Mouse (Mus musculus) embryonic facial prominence, embryonic 14.5 days (tissue): ENCODE measurements around the gene Rnase2b. TPM values are rescaled to one million over a fixed set of nuclear protein-coding genes. Genes with fewer than 3 reads are reported as not detected.
"Not testable (repeated sequence)": the region's sequence is repeated elsewhere in the genome, so short reads cannot be mapped to it uniquely, and the experiment has no call there.

Experiments
- ATAC-seq: fragments of 200-750 bp; cut with Nextera tagmentation; 2 replicates; pipeline ENCODE4 v1.8.0; 2017; ENCODE audit warnings: low read depth, moderate number of reproducible peaks, moderate TSS enrichment
- DNase-seq: peaks from one replicate; pipeline ENCODE4 v3.0.0-alpha.2; 2015; ENCODE audit warnings: low spot score
- H3K27ac ChIP-seq: fragments of 300-500 bp; sonication (generic); replicated peaks from 2 replicates; pipeline ENCODE4 v1.5.1; 2014; ENCODE audit warnings: low read depth, mild to moderate bottlenecking, low read length, moderate library complexity
- H3K27me3 ChIP-seq: fragments of 300-500 bp; sonication (generic); replicated peaks from 2 replicates; pipeline ENCODE4 v1.6.1; 2014; ENCODE audit warnings: low read length; ENCODE audit not compliant: control insufficient read depth, insufficient read depth
- H3K36me3 ChIP-seq: fragments of 300-500 bp; sonication (generic); 2 replicates; pipeline ENCODE4 v1.6.1; 2014; ENCODE audit warnings: low read length, mixed read lengths; ENCODE audit not compliant: control insufficient read depth, insufficient read depth
- H3K4me1 ChIP-seq: fragments of 300-500 bp; sonication (generic); 2 replicates; pipeline ENCODE4 v1.6.1; 2014; ENCODE audit warnings: antibody characterized with exemption, low read length; ENCODE audit not compliant: control insufficient read depth, insufficient read depth
- H3K4me2 ChIP-seq: fragments of 300-500 bp; sonication (generic); 2 replicates; pipeline ENCODE4 v1.6.1; 2014; ENCODE audit warnings: low read depth, mild to moderate bottlenecking, low read length, moderate library complexity, mixed read lengths
- H3K4me3 ChIP-seq: fragments of 300-500 bp; sonication (generic); 2 replicates; pipeline ENCODE4 v1.5.1; 2014; ENCODE audit warnings: low read depth, mild to moderate bottlenecking, low read length
- H3K9ac ChIP-seq: fragments of 300-500 bp; sonication (generic); 2 replicates; pipeline ENCODE4 v1.6.1; 2014; ENCODE audit warnings: low read depth, mild to moderate bottlenecking, low read length, moderate library complexity, mixed read lengths
- H3K9me3 ChIP-seq: fragments of 300-500 bp; sonication (generic); 2 replicates; pipeline ENCODE4 v1.6.1; 2016; ENCODE audit warnings: low read length; ENCODE audit not compliant: control insufficient read depth
- WGBS: fragments of 180-500 bp; shearing (Covaris S2); extraction: QIAGEN DNeasy Blood & Tissue Kit; methylation state at CpG from one replicate; pipeline ENCODE4 v1.1.7; 2014; 5-methylcytosine and 5-hydroxymethylcytosine counted together
- polyA plus RNA-seq: library from polyadenylated mRNA; unstranded; fragments of >200 nt; fragmentation: Nextera tagmentation; extraction: Ambion mirVana; gene quantifications from 2 replicates; pipeline ENCODE4 v1.2.1, GENCODE M21; 2014

Rnase2b gene
- polyA plus RNA-seq = not detected in 2 replicates

GRCm38 (mm10) chr14:51161976-51162375 lies at the start of gene Rnase2b:
Gene Rnase2b, plus strand, starts transcription at chr14:51162260.
- ATAC-seq, H3K4me1 ChIP-seq, H3K4me3 ChIP-seq, DNase-seq, H3K9me3 ChIP-seq, H3K27ac ChIP-seq, H3K9ac ChIP-seq, H3K4me2 ChIP-seq, H3K36me3 ChIP-seq, H3K27me3 ChIP-seq: not testable (repeated sequence)
- WGBS = 96% methylated on average over 3 of the region's 3 CpGs

- Histone ChIP-seq H3K36me3 (no peaks in the 10 kb centered on the region), H3K4me3 (no peak overlapping the region), H3K27me3 (no peaks in the 10 kb centered on the region), H3K9me3 (no peaks in the 10 kb centered on the region), H3K9ac (no peak overlapping the region), H3K27ac (no peak overlapping the region), H3K4me2 (no peak overlapping the region), H3K4me1 (no peaks in the 10 kb centered on the region)
- 34% methylated on average over 9 of the region's 9 CpGs for WGBS
- DNase-seq = no peak
- ATAC-seq = no peak
These were observed 48.6 kb upstream of the Rnase2b start for GRCm38 (mm10) chr14:51113476-51113875.

GRCm38 (mm10) chr14:51113916-51114560 lies 48.0 kb upstream of the Rnase2b start, which contains the start of gene Eddm3b:
Gene Eddm3b, plus strand, starts transcription at chr14:51114426.
- Histone ChIP-seq H3K4me1 (no peaks in the 10 kb centered on the region), H3K27ac (no peak within 1 kb of the TSS), H3K36me3 (no peaks in the 10 kb centered on the region), H3K9me3 (no peaks in the 10 kb centered on the region), H3K27me3 (no peaks in the 10 kb centered on the region), H3K4me3 (no peak within 1 kb of the TSS), H3K9ac (no peak within 1 kb of the TSS), H3K4me2 (no peak within 1 kb of the TSS)
- ATAC-seq (no peak), DNase-seq (no peak)
- 41% methylated on average over 11 of the region's 12 CpGs for WGBS

GRCm38 (mm10) chr14:51125684-51126083 lies 36.4 kb upstream of the Rnase2b start:
- 85% methylated on average over 6 of the region's 6 CpGs for WGBS
- Histone ChIP-seq H3K4me2 (no peak overlapping the region), H3K27ac (no peak overlapping the region), H3K9ac (no peak overlapping the region), H3K4me1 (no peaks in the 10 kb centered on the region), H3K4me3 (no peak overlapping the region), H3K36me3 (no peaks in the 10 kb centered on the region), H3K9me3 (no peaks in the 10 kb centered on the region), H3K27me3 (no peaks in the 10 kb centered on the region)
- ATAC-seq (no peak), DNase-seq (no peak)

GRCm38 (mm10) chr14:51127648-51128258 lies 34.3 kb upstream of the Rnase2b start:
- no peaks in the 10 kb centered on the region for H3K4me1 ChIP-seq
- no peaks in the 10 kb centered on the region for H3K9me3 ChIP-seq
- no peak for DNase-seq
- H3K27ac ChIP-seq = no peak overlapping the region
- ATAC-seq = no peak
- WGBS = 76% methylated on average over 2 of the region's 2 CpGs
- no peaks in the 10 kb centered on the region for H3K36me3 ChIP-seq
- no peaks in the 10 kb centered on the region for H3K27me3 ChIP-seq
- H3K9ac ChIP-seq = no peak overlapping the region
- no peak overlapping the region for H3K4me2 ChIP-seq
- H3K4me3 ChIP-seq = no peak overlapping the region

- no peak overlapping the region for H3K27ac ChIP-seq
- no peak overlapping the region for H3K4me2 ChIP-seq
- ATAC-seq = no peak
- WGBS = 77% methylated on average over 9 of the region's 9 CpGs
- no peaks in the 10 kb centered on the region for H3K9me3 ChIP-seq
- H3K27me3 ChIP-seq = no peaks in the 10 kb centered on the region
- H3K4me1 ChIP-seq = no peaks in the 10 kb centered on the region
- H3K9ac ChIP-seq = no peak overlapping the region
- DNase-seq = no peak
- no peaks in the 10 kb centered on the region for H3K36me3 ChIP-seq
- H3K4me3 ChIP-seq = no peak overlapping the region
These were observed 33.1 kb upstream of the Rnase2b start for GRCm38 (mm10) chr14:51128775-51129623.

- DNase-seq = no peak
- 63% methylated on average over 4 of the region's 4 CpGs for WGBS
These were observed 32.5 kb upstream of the Rnase2b start for GRCm38 (mm10) chr14:51129624-51129975.

GRCm38 (mm10) chr14:51130315-51130940 lies 31.6 kb upstream of the Rnase2b start:
- no peaks in the 10 kb centered on the region for H3K27me3 ChIP-seq
- 87% methylated on average over 9 of the region's 9 CpGs for WGBS
- no peak for DNase-seq

More at GRCm38 (mm10) chr14:51129624-51129975, 32.5 kb upstream of the Rnase2b start:
- no peak overlapping the region for H3K4me2 ChIP-seq
- no peak for ATAC-seq
- no peak overlapping the region for H3K9ac ChIP-seq
- no peaks in the 10 kb centered on the region for H3K36me3 ChIP-seq
- no peaks in the 10 kb centered on the region for H3K4me1 ChIP-seq
- H3K27me3 ChIP-seq = no peaks in the 10 kb centered on the region
- no peak overlapping the region for H3K27ac ChIP-seq
- H3K9me3 ChIP-seq = no peaks in the 10 kb centered on the region
- no peak overlapping the region for H3K4me3 ChIP-seq

More at GRCm38 (mm10) chr14:51130315-51130940, 31.6 kb upstream of the Rnase2b start:
- Histone ChIP-seq H3K36me3 (no peaks in the 10 kb centered on the region), H3K4me3 (no peak overlapping the region), H3K27ac (no peak overlapping the region), H3K4me1 (no peaks in the 10 kb centered on the region), H3K4me2 (no peak overlapping the region), H3K9ac (no peak overlapping the region), H3K9me3 (no peaks in the 10 kb centered on the region)
- ATAC-seq = no peak
